Mouse (Mus musculus) right cerebral cortex, postnatal 25 days (tissue): ENCODE data around the gene Gm47996.
"Not testable (repeated sequence)": the region's sequence is repeated elsewhere in the genome, so short reads cannot be mapped to it uniquely, and the experiment has no call there.

Experiments used
- DNase-seq: peaks from one replicate; pipeline ENCODE4 v3.0.0; 2022

The Gm47996 gene

GRCm38 (mm10) chr1:151208944-151209343 lies 987 bp upstream of the Gm47996 start:
- DNase-seq, result not testable (repeated sequence)

GRCm38 (mm10) chr1:151211666-151212065 lies 1.7 kb downstream of the Gm47996 start:
- not testable (repeated sequence) for DNase-seq

GRCm38 (mm10) chr1:151214862-151215261 lies 4.9 kb downstream of the Gm47996 start:
- DNase-seq, result no peak

- no peak for DNase-seq
Observed at GRCm38 (mm10) chr1:151215985-151216384, 6.1 kb downstream of the Gm47996 start.

- DNase-seq, result no peak
Observed at GRCm38 (mm10) chr1:151216417-151216816, 6.5 kb downstream of the Gm47996 start.

- DNase-seq, result no peak
Observed at GRCm38 (mm10) chr1:151219045-151219444, 9.1 kb downstream of the Gm47996 start.

- DNase-seq, result no peak
Observed at GRCm38 (mm10) chr1:151220098-151220497, 10.2 kb downstream of the Gm47996 start.

- DNase-seq, result no peak
Observed at GRCm38 (mm10) chr1:151222561-151223267, 12.8 kb downstream of the Gm47996 start.

GRCm38 (mm10) chr1:151223377-151223776 lies 13.4 kb downstream of the Gm47996 start:
- no peak for DNase-seq

GRCm38 (mm10) chr1:151224536-151224935 lies 14.6 kb downstream of the Gm47996 start:
- DNase-seq, result no peak

- DNase-seq, result no peak
Observed at GRCm38 (mm10) chr1:151227506-151227905, 17.6 kb downstream of the Gm47996 start.

GRCm38 (mm10) chr1:151228320-151228989 lies 18.5 kb downstream of the Gm47996 start:
- DNase-seq, result no peak

- DNase-seq, result no peak
Observed at GRCm38 (mm10) chr1:151232346-151232745, 22.4 kb downstream of the Gm47996 start.

- no peak for DNase-seq
Observed at GRCm38 (mm10) chr1:151233756-151234155, 23.8 kb downstream of the Gm47996 start.

GRCm38 (mm10) chr1:151235574-151235973 lies 25.6 kb downstream of the Gm47996 start:
- DNase-seq, result no peak

- peak; percentile 36 for DNase-seq
Observed at GRCm38 (mm10) chr1:151236141-151236930, 26.4 kb downstream of the Gm47996 start.

- no peak for DNase-seq
Observed at GRCm38 (mm10) chr1:151237780-151238179, 27.8 kb downstream of the Gm47996 start.

- no peak for DNase-seq
Observed at GRCm38 (mm10) chr1:151243332-151243731, 33.4 kb downstream of the Gm47996 start.

GRCm38 (mm10) chr1:151244013-151244412 lies 34.1 kb downstream of the Gm47996 start:
- no peak for DNase-seq

- no peak for DNase-seq
Observed at GRCm38 (mm10) chr1:151244761-151245160, 34.8 kb downstream of the Gm47996 start.

GRCm38 (mm10) chr1:151245165-151245564 lies 35.2 kb downstream of the Gm47996 start:
- DNase-seq, result no peak

GRCm38 (mm10) chr1:151245846-151246245 lies 35.9 kb downstream of the Gm47996 start:
- no peak for DNase-seq

GRCm38 (mm10) chr1:151250109-151250508 lies 40.2 kb downstream of the Gm47996 start:
- DNase-seq, result no peak
